ENCODE assay signal across 18 mouse cellular contexts in the genomic region with DNA sequence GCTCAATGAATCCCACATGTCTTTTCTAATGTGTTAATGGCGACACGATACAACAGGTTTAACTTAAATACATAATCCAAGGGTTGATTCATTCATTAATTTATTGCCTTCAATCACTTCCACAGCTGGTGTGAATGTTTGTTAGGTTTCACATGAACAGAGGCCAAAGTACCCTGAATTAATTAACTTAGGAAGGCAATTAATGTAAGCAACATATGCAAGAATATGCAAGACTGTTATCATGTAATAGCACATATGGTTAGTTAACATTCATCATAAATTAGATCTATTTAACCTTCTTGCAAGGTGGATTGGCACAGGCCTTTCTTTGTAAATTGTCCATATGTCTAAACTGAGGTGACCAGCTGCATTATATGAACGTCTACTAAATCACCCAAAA.
"Had no signal": no experiment of that assay in that cellular context is flagged by ENCODE, and none has a peak within 500 bp of the region (broad histone marks: within the 10 kb centered on the region; RNA-seq: fewer than 3 reads in every experiment).

No protein-coding gene starts in this region.

- H3K36me3 ChIP-seq: limb, embryonic 12.5 days; limb, embryonic 15.5 days; midbrain, embryonic 12.5 days; midbrain, embryonic 15.5 days; neural tube, embryonic 12.5 days had no signal

- H3K4me3 ChIP-seq: limb, embryonic 12.5 days; limb, embryonic 15.5 days; midbrain, embryonic 12.5 days; midbrain, embryonic 15.5 days; neural tube, embryonic 12.5 days had no signal

- H3K27me3 ChIP-seq: limb, embryonic 12.5 days; limb, embryonic 15.5 days; midbrain, embryonic 12.5 days; midbrain, embryonic 15.5 days; neural tube, embryonic 12.5 days had no signal

- H3K9ac ChIP-seq: limb, embryonic 12.5 days; limb, embryonic 15.5 days; liver, embryonic 14.5 days; liver, postnatal 0 days; lung, embryonic 14.5 days; midbrain, embryonic 12.5 days; midbrain, embryonic 15.5 days; neural tube, embryonic 12.5 days had no signal

- H3K4me2 ChIP-seq: limb, embryonic 12.5 days; limb, embryonic 15.5 days; liver, embryonic 11.5 days; lung, embryonic 14.5 days; midbrain, embryonic 12.5 days; midbrain, embryonic 15.5 days; neural tube, embryonic 12.5 days had no signal

- ATAC-seq: liver, postnatal 0 days; lung, postnatal 0 days; midbrain, embryonic 15.5 days had no signal

- H3K27ac ChIP-seq: limb, embryonic 12.5 days; limb, embryonic 15.5 days; liver, embryonic 14.5 days; macrophage; midbrain, embryonic 12.5 days; midbrain, embryonic 15.5 days; neural tube, embryonic 12.5 days; stomach, postnatal 0 days had no signal

- H3K9me3 ChIP-seq: limb, embryonic 12.5 days; limb, embryonic 15.5 days; midbrain, embryonic 12.5 days; midbrain, embryonic 15.5 days; neural tube, embryonic 12.5 days had no signal

- DNase-seq: kidney, postnatal 14 days; kidney, postnatal 4 days; left cerebral cortex, postnatal 4 days; liver, postnatal 0 days; lung, embryonic 14.5 days; thymus, adult 2 months; thymus, postnatal 14 days; thymus, postnatal 4 days had no signal

- H3K4me1 ChIP-seq: limb, embryonic 15.5 days; midbrain, embryonic 12.5 days; midbrain, embryonic 15.5 days; neural tube, embryonic 12.5 days had no signal
